Mouse (Mus musculus): Measurements from ENCODE around the gene Selenos. TPM values are rescaled to one million over a fixed set of nuclear protein-coding genes. Genes with fewer than 3 reads are reported as not detected.

The Selenos gene
- polyA plus RNA-seq, 1 experiment from 2014 or later = 110 TPM

DNA sequence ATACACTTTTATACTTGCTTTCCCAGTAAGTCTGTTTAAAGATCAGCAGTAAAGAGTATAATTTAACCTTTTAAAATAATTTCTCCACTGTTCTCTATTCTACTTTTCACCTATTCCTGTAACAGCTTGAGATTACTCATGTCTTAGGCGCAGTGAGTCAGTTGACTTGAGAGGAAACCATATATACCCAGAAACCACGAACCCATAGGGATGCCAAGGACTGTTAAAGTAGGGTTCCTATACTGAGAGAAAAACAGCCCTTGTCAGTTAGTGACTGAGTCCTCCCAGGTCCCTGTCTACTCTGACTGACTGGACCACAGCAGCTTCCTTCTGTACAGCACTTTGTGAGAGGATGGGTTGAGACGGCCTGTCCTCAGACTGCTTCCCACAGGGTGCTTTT is 38.6 kb downstream of the Selenos start:
- Histone ChIP-seq H3K27ac (ENCODE audit: low read depth, low read length) (peak overlapping the region; percentile 62; the same call in 1 of the 2 replicates), H3K9ac (ENCODE audit: low read depth, low read length) (no peak overlapping the region), H3K36me3 (ENCODE audit: control insufficient read depth, insufficient read depth, low read length) (peaks cover 3% of the 10 kb centered on the region; the same call in 1 of the 2 replicates), H3K4me2 (no peak overlapping the region), H3K9me3 (ENCODE audit: control insufficient read depth, low read length) (no peaks in the 10 kb centered on the region), H3K4me3 (ENCODE audit: low read depth, low read length) (no peak overlapping the region), H3K4me1 (replicated peaks; ENCODE audit: control insufficient read depth, insufficient read depth, low read length) (peaks cover 81% of the 10 kb centered on the region), H3K27me3 (replicated peaks; ENCODE audit: control insufficient read depth, insufficient read depth, low read length) (no peaks in the 10 kb centered on the region)
- WGBS = 72% methylated on average over 3 of the region's 3 CpGs
- DNase-seq (ENCODE audit: low spot score) (no peak), ATAC-seq (replicated peaks; ENCODE audit: low FRiP score) (no peak)

- no peak overlapping the region for H3K4me2 ChIP-seq
- no peaks in the 10 kb centered on the region for H3K9me3 ChIP-seq (ENCODE audit: control insufficient read depth, low read length)
- no peak overlapping the region for H3K27ac ChIP-seq (ENCODE audit: low read depth, low read length)
- peaks cover 77% of the 10 kb centered on the region for H3K4me1 ChIP-seq (replicated peaks; ENCODE audit: control insufficient read depth, insufficient read depth, low read length)
- no peak for DNase-seq (ENCODE audit: low spot score)
- ATAC-seq (replicated peaks; ENCODE audit: low FRiP score) = no peak
- H3K9ac ChIP-seq (ENCODE audit: low read depth, low read length) = no peak overlapping the region
- no peak overlapping the region for H3K4me3 ChIP-seq (ENCODE audit: low read depth, low read length)
- WGBS = 84% methylated on average over 7 of the region's 7 CpGs
- peaks cover 3% of the 10 kb centered on the region; the same call in 1 of the 2 replicates for H3K36me3 ChIP-seq (ENCODE audit: control insufficient read depth, insufficient read depth, low read length)
- no peaks in the 10 kb centered on the region for H3K27me3 ChIP-seq (replicated peaks; ENCODE audit: control insufficient read depth, insufficient read depth, low read length)
Measured at GRCm38 (mm10) chr7:66118796-66119195, 39.3 kb downstream of the Selenos start.

GRCm38 (mm10) chr7:66120139-66120538 is 40.7 kb downstream of the Selenos start:
- ATAC-seq (replicated peaks; ENCODE audit: low FRiP score) = no peak
- Histone ChIP-seq H3K4me2 (no peak overlapping the region), H3K9me3 (ENCODE audit: control insufficient read depth, low read length) (no peaks in the 10 kb centered on the region), H3K27me3 (replicated peaks; ENCODE audit: control insufficient read depth, insufficient read depth, low read length) (no peaks in the 10 kb centered on the region), H3K9ac (ENCODE audit: low read depth, low read length) (no peak overlapping the region), H3K4me3 (ENCODE audit: low read depth, low read length) (no peak overlapping the region), H3K4me1 (replicated peaks; ENCODE audit: control insufficient read depth, insufficient read depth, low read length) (peaks cover 67% of the 10 kb centered on the region), H3K27ac (ENCODE audit: low read depth, low read length) (no peak overlapping the region), H3K36me3 (ENCODE audit: control insufficient read depth, insufficient read depth, low read length) (peaks cover under 1% of the 10 kb centered on the region)
- DNase-seq (ENCODE audit: low spot score) = no peak
- 43% methylated on average over 1 of the region's 1 CpGs for WGBS

DNA sequence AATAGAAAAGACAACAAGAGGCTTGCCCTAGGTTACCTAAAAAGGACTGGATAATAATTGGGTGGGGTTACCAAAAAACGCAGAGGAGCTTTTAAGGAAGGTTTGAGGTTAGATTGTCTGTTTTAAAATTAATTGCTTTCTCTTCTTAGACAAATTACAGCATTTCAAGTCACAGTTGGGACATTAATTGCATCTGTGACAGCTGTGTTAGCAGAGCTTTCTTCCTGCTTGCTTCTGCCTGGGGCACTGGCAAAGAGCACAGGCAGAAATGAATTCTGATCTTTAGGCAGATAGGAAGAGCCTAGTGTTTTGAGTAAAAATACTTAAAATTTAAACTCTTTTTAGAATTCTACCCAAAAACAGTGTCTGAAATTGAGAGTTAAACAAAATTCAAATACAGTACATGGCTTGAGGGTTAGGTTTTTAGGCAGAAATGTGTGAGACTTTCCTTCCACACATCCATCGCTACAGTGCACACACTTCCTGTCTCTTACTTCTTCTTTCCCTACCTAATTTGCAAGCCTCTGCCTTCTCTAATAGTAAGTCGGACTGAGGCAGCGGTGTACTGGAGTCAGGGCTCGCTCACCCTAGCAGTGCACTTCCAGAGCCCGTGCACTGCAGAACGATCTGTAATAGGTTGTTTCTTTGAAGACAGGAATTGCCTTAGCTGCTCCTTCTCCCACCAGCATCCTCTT is 41.4 kb downstream of the Selenos start:
- H3K9me3 ChIP-seq (ENCODE audit: control insufficient read depth, low read length) = no peaks in the 10 kb centered on the region
- H3K4me3 ChIP-seq (ENCODE audit: low read depth, low read length) = no peak overlapping the region
- peaks cover 6% of the 10 kb centered on the region for H3K36me3 ChIP-seq (ENCODE audit: control insufficient read depth, insufficient read depth, low read length)
- no peak overlapping the region for H3K4me2 ChIP-seq
- ATAC-seq (replicated peaks; ENCODE audit: low FRiP score) = no peak
- H3K27me3 ChIP-seq (replicated peaks; ENCODE audit: control insufficient read depth, insufficient read depth, low read length) = no peaks in the 10 kb centered on the region
- no peak overlapping the region for H3K27ac ChIP-seq (ENCODE audit: low read depth, low read length)
- no peak for DNase-seq (ENCODE audit: low spot score)
- WGBS = 55% methylated on average over 7 of the region's 7 CpGs
- peaks cover 60% of the 10 kb centered on the region for H3K4me1 ChIP-seq (replicated peaks; ENCODE audit: control insufficient read depth, insufficient read depth, low read length)
- no peak overlapping the region for H3K9ac ChIP-seq (ENCODE audit: low read depth, low read length)

DNA sequence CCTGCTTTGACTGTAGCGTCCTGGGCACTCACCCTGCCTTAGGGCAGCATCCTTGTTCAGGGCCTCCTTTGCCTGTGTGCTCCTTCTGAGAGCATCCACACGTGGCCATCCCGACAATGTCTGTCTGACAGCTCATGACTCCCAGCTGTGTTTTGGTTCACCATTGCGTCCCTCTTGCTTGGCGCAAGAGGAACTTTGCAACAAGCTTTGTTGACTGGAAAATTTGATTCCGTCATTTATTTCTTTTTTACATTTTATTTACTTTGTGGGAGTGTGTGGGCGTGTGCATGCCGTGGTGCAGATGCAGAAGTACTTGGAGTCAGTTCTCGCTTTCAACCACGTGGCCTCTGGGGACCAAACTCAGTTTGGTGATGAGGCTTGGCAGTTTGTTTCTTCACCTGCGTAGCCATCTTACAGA is 45.1 kb downstream of the Selenos start:
- H3K4me2 ChIP-seq = no peak overlapping the region
- no peak for DNase-seq (ENCODE audit: low spot score)
- WGBS = 82% methylated on average over 11 of the region's 11 CpGs
- H3K4me3 ChIP-seq (ENCODE audit: low read depth, low read length) = no peak overlapping the region
- no peaks in the 10 kb centered on the region for H3K9me3 ChIP-seq (ENCODE audit: control insufficient read depth, low read length)
- peaks cover 32% of the 10 kb centered on the region for H3K4me1 ChIP-seq (replicated peaks; ENCODE audit: control insufficient read depth, insufficient read depth, low read length)
- no peak overlapping the region for H3K9ac ChIP-seq (ENCODE audit: low read depth, low read length)
- H3K27ac ChIP-seq (ENCODE audit: low read depth, low read length) = no peak overlapping the region
- no peak for ATAC-seq (replicated peaks; ENCODE audit: low FRiP score)
- peaks cover 15% of the 10 kb centered on the region for H3K36me3 ChIP-seq (ENCODE audit: control insufficient read depth, insufficient read depth, low read length)
- no peaks in the 10 kb centered on the region for H3K27me3 ChIP-seq (replicated peaks; ENCODE audit: control insufficient read depth, insufficient read depth, low read length)

- DNase-seq (ENCODE audit: low spot score) (no peak), ATAC-seq (replicated peaks; ENCODE audit: low FRiP score) (no peak)
Measured at GRCm38 (mm10) chr7:66125368-66125767, 45.9 kb downstream of the Selenos start.

DNA sequence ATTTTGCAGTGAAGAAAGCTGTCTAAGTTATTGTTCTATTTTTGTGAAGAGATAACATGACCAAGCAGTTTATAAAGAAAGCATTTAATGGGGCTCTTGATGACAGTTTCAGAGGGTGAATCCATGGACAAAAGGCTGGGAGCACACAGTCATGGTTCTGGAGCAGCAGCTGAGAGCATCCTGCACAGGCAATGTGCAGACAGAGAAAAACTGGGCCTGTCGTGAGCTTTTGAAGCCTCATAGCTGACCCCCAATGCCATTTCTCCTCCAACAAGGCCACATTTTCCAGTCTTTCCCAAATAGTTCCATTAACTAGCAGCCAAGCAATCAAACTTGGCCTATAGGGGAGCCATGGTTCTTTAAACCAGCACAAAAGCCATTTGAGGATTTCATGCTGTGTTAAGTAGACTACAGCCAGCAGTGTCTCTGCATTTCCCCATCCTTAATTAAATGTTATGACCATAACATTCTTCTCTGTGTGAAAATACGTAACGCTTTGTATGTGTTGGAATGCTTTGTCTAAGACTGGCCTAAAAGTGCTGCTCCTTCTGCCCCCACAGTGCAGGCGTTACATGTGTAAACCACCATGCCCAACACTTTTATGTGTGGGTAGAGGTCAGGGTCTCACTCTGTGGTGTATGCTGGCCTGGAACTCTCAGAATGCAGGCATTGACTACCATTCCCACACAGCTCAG is 48.6 kb downstream of the Selenos start:
- 89% methylated on average over 4 of the region's 4 CpGs for WGBS

More at GRCm38 (mm10) chr7:66125368-66125767, 45.9 kb downstream of the Selenos start:
- Histone ChIP-seq H3K27ac (ENCODE audit: low read depth, low read length) (no peak overlapping the region), H3K27me3 (replicated peaks; ENCODE audit: control insufficient read depth, insufficient read depth, low read length) (no peaks in the 10 kb centered on the region), H3K4me1 (replicated peaks; ENCODE audit: control insufficient read depth, insufficient read depth, low read length) (peaks cover 24% of the 10 kb centered on the region), H3K4me3 (ENCODE audit: low read depth, low read length) (no peak overlapping the region), H3K9ac (ENCODE audit: low read depth, low read length) (no peak overlapping the region), H3K36me3 (ENCODE audit: control insufficient read depth, insufficient read depth, low read length) (peaks cover 17% of the 10 kb centered on the region), H3K9me3 (ENCODE audit: control insufficient read depth, low read length) (no peaks in the 10 kb centered on the region), H3K4me2 (no peak overlapping the region)
- 84% methylated on average over 14 of the region's 14 CpGs for WGBS

GRCm38 (mm10) chr7:66128857-66129256 is 49.4 kb downstream of the Selenos start:
- Histone ChIP-seq H3K27me3 (replicated peaks; ENCODE audit: control insufficient read depth, insufficient read depth, low read length) (no peaks in the 10 kb centered on the region), H3K4me2 (no peak overlapping the region), H3K27ac (ENCODE audit: low read depth, low read length) (no peak overlapping the region), H3K9ac (ENCODE audit: low read depth, low read length) (no peak overlapping the region), H3K9me3 (ENCODE audit: control insufficient read depth, low read length) (no peaks in the 10 kb centered on the region), H3K36me3 (ENCODE audit: control insufficient read depth, insufficient read depth, low read length) (peaks cover 30% of the 10 kb centered on the region), H3K4me3 (ENCODE audit: low read depth, low read length) (no peak overlapping the region), H3K4me1 (replicated peaks; ENCODE audit: control insufficient read depth, insufficient read depth, low read length) (peaks cover 11% of the 10 kb centered on the region)
- DNase-seq (ENCODE audit: low spot score) (no peak), ATAC-seq (replicated peaks; ENCODE audit: low FRiP score) (no peak)
- 54% methylated on average over 3 of the region's 3 CpGs for WGBS

More for the DNA sequence above, 48.6 kb downstream of the Selenos start:
- no peak for DNase-seq (ENCODE audit: low spot score)
- Histone ChIP-seq H3K4me1 (replicated peaks; ENCODE audit: control insufficient read depth, insufficient read depth, low read length) (peaks cover 11% of the 10 kb centered on the region), H3K27ac (ENCODE audit: low read depth, low read length) (no peak overlapping the region), H3K9me3 (ENCODE audit: control insufficient read depth, low read length) (no peaks in the 10 kb centered on the region), H3K9ac (ENCODE audit: low read depth, low read length) (no peak overlapping the region), H3K36me3 (ENCODE audit: control insufficient read depth, insufficient read depth, low read length) (peaks cover 30% of the 10 kb centered on the region), H3K4me3 (ENCODE audit: low read depth, low read length) (no peak overlapping the region), H3K27me3 (replicated peaks; ENCODE audit: control insufficient read depth, insufficient read depth, low read length) (no peaks in the 10 kb centered on the region), H3K4me2 (no peak overlapping the region)
- ATAC-seq (replicated peaks; ENCODE audit: low FRiP score) = no peak

- WGBS = 86% methylated on average over 2 of the region's 2 CpGs
- ATAC-seq (replicated peaks; ENCODE audit: low FRiP score) = no peak
Measured at GRCm38 (mm10) chr7:66130296-66130695, 50.8 kb downstream of the Selenos start.

More at GRCm38 (mm10) chr7:66130296-66130695, 50.8 kb downstream of the Selenos start:
- Histone ChIP-seq H3K36me3 (ENCODE audit: control insufficient read depth, insufficient read depth, low read length) (peaks cover 28% of the 10 kb centered on the region), H3K9ac (ENCODE audit: low read depth, low read length) (no peak overlapping the region), H3K27ac (ENCODE audit: low read depth, low read length) (no peak overlapping the region), H3K27me3 (replicated peaks; ENCODE audit: control insufficient read depth, insufficient read depth, low read length) (no peaks in the 10 kb centered on the region), H3K9me3 (ENCODE audit: control insufficient read depth, low read length) (no peaks in the 10 kb centered on the region), H3K4me2 (no peak overlapping the region), H3K4me1 (replicated peaks; ENCODE audit: control insufficient read depth, insufficient read depth, low read length) (peaks cover 19% of the 10 kb centered on the region), H3K4me3 (ENCODE audit: low read depth, low read length) (no peak overlapping the region)
- DNase-seq (ENCODE audit: low spot score) = no peak
